Mouse (Mus musculus) v-Abl transformed pro-B cells (cell line): ENCODE measurements around the gene Cybc1.

Source experiments
- in situ Hi-C, 2 experiments: fragments of 400-800 bp; cut with MboI; formaldehyde crosslinking; loops; one replicate each; pipeline ENCODE4 v1.15.1; 2025; ENCODE audit not compliant: unreplicated experiment in 2 of 2

Gene Cybc1

DNA sequence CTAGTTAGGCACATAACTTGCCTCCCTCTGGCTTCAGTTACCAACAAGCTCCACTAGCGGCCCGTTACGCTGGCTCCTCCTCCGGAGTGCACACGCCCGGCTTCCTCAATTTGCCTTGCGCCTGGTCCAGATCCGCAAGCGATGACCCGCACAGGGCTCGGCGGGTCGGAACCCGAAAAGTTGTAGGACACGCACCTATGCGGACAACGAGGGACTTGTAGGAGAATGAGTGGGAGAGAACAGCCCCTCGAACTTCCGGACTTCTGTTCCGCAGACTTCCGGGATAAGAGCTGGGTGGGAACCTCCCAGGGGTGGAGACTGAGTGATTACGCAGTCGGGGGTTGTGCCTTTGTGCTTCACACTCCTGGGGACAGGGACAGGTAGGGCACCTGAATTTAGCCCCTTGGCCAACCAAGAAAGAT is at the start of gene Cybc1:
Gene Cybc1 (minus strand): TSS at position 305 of the 422 bp plus-strand sequence.
- in situ Hi-C loops, result no loop called here

DNA sequence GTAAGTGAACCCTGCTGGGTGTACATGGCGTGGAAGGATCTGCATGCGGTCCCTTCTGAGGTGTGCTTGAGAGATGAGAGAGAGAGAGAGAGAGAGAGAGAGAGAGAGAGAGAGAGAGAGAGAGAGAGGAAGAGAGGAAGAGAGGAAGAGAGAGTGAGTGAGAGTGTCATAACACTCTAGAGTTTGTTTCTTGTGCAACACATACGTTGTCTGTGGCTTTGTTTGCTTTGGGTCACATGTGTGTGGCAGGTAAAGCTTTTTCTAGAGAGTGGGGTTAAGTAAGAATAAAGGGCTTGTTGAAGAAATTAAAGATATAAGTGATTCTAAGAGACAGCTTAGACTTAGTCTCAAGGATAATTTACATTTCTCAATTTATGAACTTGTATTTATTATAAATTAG is 48.9 kb upstream of the Cybc1 start:
- in situ Hi-C loops, result no loop called here

DNA sequence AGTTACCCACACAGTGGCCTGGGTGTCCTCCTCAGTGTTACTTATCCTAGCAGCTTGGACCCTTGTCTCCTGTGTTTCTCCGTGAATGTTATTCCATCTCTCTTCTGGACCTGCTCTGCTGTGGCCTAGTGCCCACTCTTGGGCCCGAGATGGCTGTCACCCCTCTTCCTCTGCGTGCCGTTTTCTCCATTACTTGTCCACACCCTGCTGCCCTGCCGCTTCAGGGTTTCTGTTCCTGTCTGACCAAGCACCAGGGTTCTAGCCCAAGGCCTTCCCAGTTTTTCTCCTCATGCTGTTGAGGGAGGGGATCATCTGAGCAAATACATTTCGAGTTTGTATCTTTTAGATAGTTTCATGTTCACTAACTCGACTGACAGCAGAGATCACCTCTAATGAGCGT is 48.4 kb upstream of the Cybc1 start:
- in situ Hi-C loops, result no loop called here

DNA sequence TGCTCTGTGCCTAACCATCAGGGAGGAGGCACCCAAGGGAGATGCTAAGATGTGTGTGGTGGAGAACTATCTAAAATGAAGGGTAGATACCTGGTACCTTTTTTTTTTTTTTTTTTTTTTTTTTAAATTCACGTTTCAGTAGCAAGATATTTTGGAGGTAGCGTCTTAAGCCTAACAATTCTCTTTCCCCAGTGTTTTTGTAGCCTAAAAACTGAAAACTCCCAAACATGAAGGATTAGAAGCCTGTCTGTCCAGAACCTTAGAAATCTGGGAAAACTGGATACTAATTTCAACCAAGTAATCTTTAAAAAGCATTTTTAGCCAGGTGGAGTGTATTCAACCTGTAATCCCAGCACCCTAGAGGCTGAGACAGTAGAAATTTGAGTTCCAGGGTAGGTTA is 32.0 kb upstream of the Cybc1 start:
- in situ Hi-C loops, result no loop called here

DNA sequence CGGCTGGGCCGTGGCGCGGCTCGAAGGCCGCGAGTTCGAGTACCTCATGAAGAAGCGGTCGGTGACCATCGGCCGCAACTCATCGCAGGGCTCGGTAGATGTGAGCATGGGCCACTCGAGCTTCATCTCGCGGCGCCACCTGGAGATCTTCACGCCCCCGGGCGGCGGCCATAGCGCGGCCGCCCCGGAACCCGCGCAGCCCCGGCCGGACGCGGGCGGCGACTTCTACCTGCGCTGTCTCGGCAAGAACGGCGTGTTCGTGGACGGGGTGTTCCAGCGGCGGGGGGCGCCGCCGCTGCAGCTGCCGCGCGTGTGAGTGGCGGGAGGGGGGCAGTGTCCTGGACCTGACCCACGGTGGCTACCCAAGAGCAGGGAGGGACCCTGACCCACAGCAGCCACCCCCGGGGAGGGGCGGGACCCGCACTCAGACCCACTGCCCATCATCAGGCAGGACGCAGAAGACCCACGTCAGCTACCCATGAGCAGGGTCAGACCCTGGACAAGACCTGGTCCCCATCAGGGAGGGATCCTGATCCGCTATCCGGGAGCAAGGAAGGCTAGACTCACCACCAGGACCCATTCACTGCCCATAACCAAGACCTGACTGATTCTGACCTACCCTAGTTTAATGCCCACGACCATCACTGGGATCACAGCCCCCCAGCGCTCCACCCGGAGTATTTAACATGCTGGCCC is 31.2 kb upstream of the Cybc1 start:
- in situ Hi-C loops, result no loop called here

- in situ Hi-C loops, result no loop called here
Observed at GRCm38 (mm10) chr11:121259160-121260100, 30.3 kb upstream of the Cybc1 start, which contains the start of gene Foxk2. Gene Foxk2 (plus strand): TSS chr11:121259990.

GRCm38 (mm10) chr11:121250196-121250595 is 21.1 kb upstream of the Cybc1 start:
- in situ Hi-C loops, result no loop called here

- in situ Hi-C loops, result loop anchor here (10.0 kb wide), 1 partner anchor 115 kb away; the partner anchor contains the start of gene Wdr45b (in 2 of the 2)
Observed at GRCm38 (mm10) chr11:121239669-121240068, 10.5 kb upstream of the Cybc1 start.

- in situ Hi-C loops, result loop anchor here (10.0 kb wide), 1 partner anchor 117 kb away; the partner anchor contains the start of gene Wdr45b (in 2 of the 2)
Observed at GRCm38 (mm10) chr11:121237345-121238128, 8.4 kb upstream of the Cybc1 start.

DNA sequence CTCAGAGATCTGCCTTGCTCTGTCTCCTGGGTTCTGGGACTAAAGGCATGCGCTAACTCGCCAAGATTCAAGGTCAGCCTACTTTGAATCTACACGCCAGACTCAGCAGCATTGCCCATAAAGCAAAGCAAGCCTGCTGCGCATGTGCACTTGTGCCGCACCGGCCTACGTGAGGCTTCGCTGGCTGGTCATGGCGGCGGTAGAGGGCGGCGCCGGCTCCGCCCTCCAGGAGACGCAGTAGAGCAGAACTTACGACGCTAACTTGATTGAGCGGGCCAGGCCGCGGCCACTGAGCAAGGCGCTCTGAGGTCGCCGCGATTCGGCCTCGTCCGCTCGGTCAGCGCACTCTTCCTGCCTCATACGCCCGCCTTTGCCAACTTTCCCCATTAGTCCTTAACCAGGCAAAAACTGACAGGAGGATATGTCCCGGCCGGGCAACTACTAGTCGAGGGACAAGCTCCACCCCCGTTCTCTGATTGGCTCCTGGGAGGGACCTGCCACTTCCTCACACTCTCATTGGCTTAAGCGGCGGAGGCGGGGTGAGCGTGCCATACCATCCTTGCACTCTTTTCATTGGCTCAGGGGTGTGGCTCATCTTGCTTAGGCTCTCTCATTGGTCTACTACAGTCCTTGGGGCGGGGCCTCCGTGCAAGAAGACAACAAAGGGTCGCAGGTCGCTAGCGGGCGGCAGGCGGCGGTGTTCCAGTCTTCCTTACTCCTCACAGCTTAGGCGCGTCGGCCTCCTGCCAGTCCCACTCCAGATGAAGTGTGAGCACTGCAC is 7.6 kb upstream of the Cybc1 start, which contains the start of gene Narf:
Gene Narf (plus strand): TSS at position 690 of the 781 bp plus-strand sequence.
- in situ Hi-C loops, result loop anchor here (10.0 kb wide), 1 partner anchor 118 kb away; the partner anchor contains the start of gene Wdr45b (in 2 of the 2)

GRCm38 (mm10) chr11:121235475-121236238 is 6.5 kb upstream of the Cybc1 start:
- in situ Hi-C loops, result loop anchor here (10.0 kb wide), 1 partner anchor 119 kb away; the partner anchor contains the start of gene Wdr45b (in 2 of the 2)

DNA sequence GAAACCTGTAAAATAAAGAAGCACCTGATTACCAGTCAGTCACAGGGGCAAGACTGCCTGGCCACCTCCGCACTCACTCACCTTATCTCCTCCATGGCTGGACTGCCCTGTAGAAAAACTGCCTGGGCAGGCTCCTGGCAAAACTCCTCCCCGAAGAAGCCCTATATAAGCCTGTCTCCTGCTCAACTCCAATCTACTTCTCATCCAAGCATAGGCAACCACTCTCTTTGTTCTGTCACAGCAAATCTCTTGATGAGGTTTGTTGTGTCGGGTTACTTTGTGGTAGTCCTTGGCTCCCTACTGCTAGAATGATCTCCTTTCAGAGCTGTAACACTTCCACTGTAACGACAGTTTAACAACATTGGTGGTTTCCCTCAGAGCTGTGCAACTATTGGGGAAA is 3.6 kb upstream of the Cybc1 start:
- in situ Hi-C loops, result loop anchor here (10.0 kb wide), 1 partner anchor 122 kb away; the partner anchor contains the start of gene Wdr45b (in 2 of the 2)

DNA sequence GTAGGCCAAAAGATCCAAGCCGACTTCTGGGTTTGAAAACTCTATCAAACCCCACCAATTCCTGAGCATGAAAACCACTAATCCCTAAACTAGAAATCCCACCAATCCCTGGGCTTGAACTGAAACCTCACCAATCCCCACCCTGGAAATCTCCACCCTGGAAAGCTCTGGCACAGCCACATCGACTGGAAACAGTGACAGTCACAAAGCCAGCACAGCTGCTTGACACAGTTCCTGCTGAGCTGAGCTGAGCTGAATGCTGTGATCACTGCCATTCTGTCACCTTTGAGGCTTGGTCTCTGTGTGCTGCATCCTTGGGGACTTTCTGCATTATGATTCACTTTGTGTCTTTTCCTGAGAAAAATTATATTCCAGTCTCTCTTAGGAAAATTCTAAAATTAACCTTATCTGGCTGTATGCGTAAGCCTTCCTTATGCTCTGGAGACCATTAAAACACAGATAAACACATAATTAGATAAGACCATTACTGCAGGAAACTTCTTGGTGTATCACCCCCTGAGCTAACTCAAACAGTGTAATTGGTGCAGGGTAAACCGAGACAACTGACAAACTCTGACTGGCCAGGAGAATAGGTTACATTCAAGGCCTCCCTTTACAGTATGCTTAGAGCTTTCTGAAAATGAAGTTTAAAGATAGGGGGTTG is 2.6 kb upstream of the Cybc1 start:
- in situ Hi-C loops, result loop anchor here (10.0 kb wide), 1 partner anchor 123 kb away; the partner anchor contains the start of gene Wdr45b (in 2 of the 2)

DNA sequence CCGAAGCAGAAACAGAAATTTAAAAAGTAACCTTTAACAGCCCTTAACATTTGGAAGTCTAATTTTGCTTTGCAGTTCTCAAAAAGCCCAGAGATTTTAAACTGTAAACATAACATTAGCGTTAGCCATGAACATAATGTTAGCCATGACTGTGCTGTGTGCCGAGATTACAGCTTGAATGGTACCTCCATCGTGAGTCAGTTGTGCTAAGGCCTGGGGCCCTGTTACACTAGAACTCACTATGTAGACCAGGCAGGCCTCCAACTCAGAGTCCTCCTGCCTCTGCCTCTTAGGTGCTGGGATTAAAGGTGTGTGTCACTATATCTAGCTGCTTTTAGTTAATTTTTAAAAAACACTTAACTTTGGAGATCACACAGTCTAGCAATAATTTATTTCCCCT is 2.1 kb upstream of the Cybc1 start:
- in situ Hi-C loops, result loop anchor here (10.0 kb wide), 1 partner anchor 124 kb away; the partner anchor contains the start of gene Wdr45b (in 2 of the 2)

GRCm38 (mm10) chr11:121228129-121229017 is 749 bp downstream of the Cybc1 start:
- in situ Hi-C loops, result no loop called here

- in situ Hi-C loops, result no loop called here
Observed at GRCm38 (mm10) chr11:121221321-121222010, 7.7 kb downstream of the Cybc1 start.
